20 mouse cellular contexts compared by ENCODE assay signal in the genomic region with DNA sequence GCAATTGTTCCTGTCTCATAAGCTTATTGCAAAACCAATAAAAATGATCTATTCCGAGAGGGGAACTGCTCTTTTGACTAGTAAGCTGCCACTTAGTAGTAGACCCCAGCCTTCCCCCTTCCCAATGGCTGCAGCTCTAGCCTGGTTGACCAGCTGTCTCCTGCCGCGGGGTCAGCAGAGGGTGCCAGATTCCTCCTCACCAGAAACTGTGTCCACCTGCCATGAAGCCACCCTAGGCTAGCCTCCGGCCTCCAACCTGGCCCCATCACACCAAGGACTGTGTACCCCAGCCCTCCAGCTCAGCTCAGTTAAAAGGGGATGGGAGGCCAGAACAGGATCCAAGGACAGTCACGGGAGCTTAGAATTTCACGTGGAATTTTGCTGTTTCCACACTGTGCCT. TPM values are rescaled to one million over a fixed set of nuclear protein-coding genes. Genes with fewer than 3 reads are reported as not detected.
A peak's percentile ranks its signal among the peaks of the same experiment; 100 is the strongest.
DNase-seq lines count a peak whose midpoint lies in the region; ATAC-seq and TF ChIP-seq lines count a peak whose summit lies in the region.
"Had no signal": no experiment of that assay in that cellular context is flagged by ENCODE, and none has a peak within 500 bp of the region (broad histone marks: within the 10 kb centered on the region; RNA-seq: fewer than 3 reads in every experiment).

No protein-coding gene starts in this region.

- 65% methylated on average over 6 of the region's 6 CpGs for WGBS in heart, adult 2 months
- 65% methylated on average over 6 of the region's 6 CpGs for WGBS in kidney, postnatal 0 days
- WGBS in embryonic facial prominence, embryonic 10.5 days, result 70% methylated on average over 6 of the region's 6 CpGs

- no peaks in the 10 kb centered on the region for H3K9me3 ChIP-seq in kidney, postnatal 0 days (replicated peaks; ENCODE audit: low read length)
- no peaks in the 10 kb centered on the region for H3K9me3 ChIP-seq in embryonic facial prominence, embryonic 10.5 days
- H3K9me3 ChIP-seq: embryonic facial prominence, embryonic 12.5 days; forebrain, embryonic 13.5 days; forebrain, embryonic 15.5 days had no signal

- no peaks in the 10 kb centered on the region for H3K79me2 ChIP-seq in heart, adult 2 months (replicated peaks; ENCODE audit: control insufficient read depth, insufficient read depth, low read length)

- intact Hi-C loops in heart, adult 2 months (cut with DNase I), result no loop called here
- intact Hi-C loops in heart, postnatal 25 days (cut with DNase I), result no loop called here

- peaks cover 3% of the 10 kb centered on the region for H3K4me1 ChIP-seq in heart, adult 2 months (ENCODE audit: control insufficient read depth, insufficient read depth, low read length)
- H3K4me1 ChIP-seq in kidney, postnatal 0 days (replicated peaks; ENCODE audit: insufficient read depth, low read length), result peaks cover 28% of the 10 kb centered on the region
- H3K4me1 ChIP-seq in testis, adult 2 months (ENCODE audit: control insufficient read depth, insufficient read depth, low read length), result peaks cover 15% of the 10 kb centered on the region
- H3K4me1 ChIP-seq in embryonic facial prominence, embryonic 10.5 days, result peaks cover 60% of the 10 kb centered on the region

- no peaks in the 10 kb centered on the region; the same call in 1 of the 2 replicates for H3K27me3 ChIP-seq in heart, adult 2 months (ENCODE audit: control insufficient read depth, insufficient read depth, low read length)
- no peaks in the 10 kb centered on the region for H3K27me3 ChIP-seq in kidney, postnatal 0 days (ENCODE audit: insufficient read depth, low read length)
- H3K27me3 ChIP-seq in testis, adult 2 months (ENCODE audit: control insufficient read depth, insufficient read depth, low read length), result no peaks in the 10 kb centered on the region
- peaks cover 77% of the 10 kb centered on the region for H3K27me3 ChIP-seq in embryonic facial prominence, embryonic 10.5 days (replicated peaks; ENCODE audit: low read depth, poor library complexity, severe bottlenecking)

- no peaks in the 10 kb centered on the region for H3K36me3 ChIP-seq in heart, adult 2 months (ENCODE audit: control insufficient read depth, insufficient read depth, low read length)
- no peaks in the 10 kb centered on the region for H3K36me3 ChIP-seq in kidney, postnatal 0 days (ENCODE audit: insufficient read depth, low read length)
- no peaks in the 10 kb centered on the region for H3K36me3 ChIP-seq in testis, adult 2 months (ENCODE audit: control insufficient read depth, insufficient read depth, low read length)
- H3K36me3 ChIP-seq in embryonic facial prominence, embryonic 10.5 days (replicated peaks), result no peaks in the 10 kb centered on the region
- H3K36me3 ChIP-seq: embryonic facial prominence, embryonic 12.5 days; forebrain, embryonic 15.5 days had no signal

- no peak for ATAC-seq in kidney, postnatal 0 days (replicated peaks; ENCODE audit: low FRiP score, low read depth)
- ATAC-seq: forebrain, embryonic 13.5 days; forebrain, embryonic 15.5 days had no signal

- no peak for TF ChIP-seq POLR2A in heart, adult 2 months (IDR thresholded peaks at IDR 0.05; ENCODE audit: insufficient read depth, low read depth, low read length)
- no peak for TF ChIP-seq POLR2A in testis, adult 2 months (IDR thresholded peaks at IDR 0.05; ENCODE audit: control insufficient read depth, low read depth, low read length)

- H3K9ac ChIP-seq in heart, adult 2 months (ENCODE audit: low read depth, low read length), result no peak overlapping the region
- H3K9ac ChIP-seq in kidney, postnatal 0 days (ENCODE audit: low read depth, low read length), result no peak overlapping the region
- H3K9ac ChIP-seq: embryonic facial prominence, embryonic 12.5 days; forebrain, embryonic 13.5 days; forebrain, embryonic 15.5 days had no signal

- no peak for TF ChIP-seq EP300 in heart, adult 2 months (IDR thresholded peaks at IDR 0.05; ENCODE audit: insufficient read depth, low read depth, low read length)

- 0 out of 2 replicates have a peak, but pooled peaks have one; percentile 4 for TF ChIP-seq CTCF in heart, adult 2 months (IDR thresholded peaks at IDR 0.05)
- TF ChIP-seq CTCF in kidney, postnatal 0 days (IDR thresholded peaks at IDR 0.05; ENCODE audit: low read depth), result peak; percentile 20; the same call in 1 of the 2 replicates
- no peak for TF ChIP-seq CTCF in testis, adult 2 months (IDR thresholded peaks at IDR 0.05; ENCODE audit: control insufficient read depth, insufficient read depth, insufficient replicate concordance, low read depth, low read length)

- H3K27ac ChIP-seq in heart, adult 2 months, result no peak overlapping the region
- H3K27ac ChIP-seq in kidney, postnatal 0 days, result no peak overlapping the region
- H3K27ac ChIP-seq in testis, adult 2 months (ENCODE audit: control insufficient read depth, insufficient read depth, low read depth, low read length), result peak overlapping the region; percentile 32; the same call in 1 of the 2 replicates
- no peak overlapping the region for H3K27ac ChIP-seq in embryonic facial prominence, embryonic 10.5 days (replicated peaks)
- H3K27ac ChIP-seq: embryonic facial prominence, embryonic 12.5 days; forebrain, embryonic 13.5 days; forebrain, embryonic 15.5 days had no signal

- H3K4me3 ChIP-seq in heart, adult 2 months, result no peak overlapping the region
- H3K4me3 ChIP-seq in kidney, postnatal 0 days (replicated peaks; ENCODE audit: low read depth, low read length), result no peak overlapping the region
- no peak overlapping the region for H3K4me3 ChIP-seq in testis, adult 2 months (ENCODE audit: control insufficient read depth, low read depth, low read length)
- no peak overlapping the region for H3K4me3 ChIP-seq in embryonic facial prominence, embryonic 10.5 days
- H3K4me3 ChIP-seq: embryonic facial prominence, embryonic 12.5 days; forebrain, embryonic 13.5 days; forebrain, embryonic 15.5 days had no signal

- no peak for DNase-seq in heart, adult 2 months
- no peak for DNase-seq in heart, postnatal 25 days (ENCODE audit: low spot score)
- no peak for DNase-seq in kidney, postnatal 0 days (ENCODE audit: low spot score)
- DNase-seq in kidney, adult 11 months, result no peak
- no peak for DNase-seq in testis, postnatal 14 days (ENCODE audit: low spot score)
- no peak for DNase-seq in embryonic facial prominence, embryonic 10.5 days (ENCODE audit: low spot score)
- DNase-seq: adrenal gland, adult 2 months; adrenal gland, postnatal 10 days; adrenal gland, postnatal 25 days; cerebellum, adult 11 months; cerebellum, adult 18-20 months; cerebellum, adult 8-10 months; cerebellum, adult 9-11 months; cerebellum, postnatal 14 days; cerebellum, postnatal 36 days; embryo, embryonic 11 days had no signal

- H3K4me2 ChIP-seq in kidney, postnatal 0 days (ENCODE audit: low read length), result no peak overlapping the region
- H3K4me2 ChIP-seq: embryonic facial prominence, embryonic 12.5 days; forebrain, embryonic 13.5 days; forebrain, embryonic 15.5 days had no signal

RNA-seq across cellular contexts. Expression of a gene that starts 34.5 kb away (rescaled TPM):
- total RNA-seq in heart, adult 2 months (2021), result 10 to 100 TPM; 18.4 to 23.0 TPM
- 14.3 and 16.6 TPM in 2 replicates for polyA plus RNA-seq in heart, adult 2 months (2012; rRNA removed)
- 10 to 100 TPM; 18.4 to 22.0 TPM for total RNA-seq in heart, postnatal 25 days (2021)
- polyA plus RNA-seq in kidney, postnatal 0 days (2015; fragmentation: Nextera tagmentation; extraction: Ambion mirVana), result 19.4 and 21.7 TPM in 2 replicates
- 21.5 and 23.4 TPM in 2 replicates for polyA plus RNA-seq in testis, adult 2 months (2012; rRNA removed)
- 56.3 and 57.8 TPM in 2 replicates for polyA plus RNA-seq in embryonic facial prominence, embryonic 10.5 days (2016; fragmentation: Nextera tagmentation; extraction: Ambion mirVana)
